Mouse (Mus musculus): Measurements from ENCODE around the gene Phtf2. TPM values are rescaled to one million over a fixed set of nuclear protein-coding genes. Genes with fewer than 3 reads are reported as not detected.
"Not testable (repeated sequence)": the region's sequence is repeated elsewhere in the genome, so short reads cannot be mapped to it uniquely, and the experiment has no call there.

Gene Phtf2
- total RNA-seq, 2 experiments from 2014 or later = 90.6 to 98.6 TPM

GRCm38 (mm10) chr5:20865193-20865755 is 16.6 kb downstream of the Phtf2 start:
- DNase-seq = no peak

GRCm38 (mm10) chr5:20864216-20864969 is 17.5 kb downstream of the Phtf2 start:
- no peak for DNase-seq

GRCm38 (mm10) chr5:20861901-20862300 is 20.0 kb downstream of the Phtf2 start:
- DNase-seq = no peak

- no peak for DNase-seq
These were observed 21.4 kb downstream of the Phtf2 start for GRCm38 (mm10) chr5:20860565-20860964.

- no peak for DNase-seq
These were observed 23.5 kb downstream of the Phtf2 start for GRCm38 (mm10) chr5:20858404-20858803.

GRCm38 (mm10) chr5:20855066-20855465 is 26.9 kb downstream of the Phtf2 start:
- no peak for DNase-seq

GRCm38 (mm10) chr5:20847010-20847409 is 34.9 kb downstream of the Phtf2 start:
- no peak for DNase-seq

- no peak for DNase-seq
These were observed 38.1 kb downstream of the Phtf2 start for GRCm38 (mm10) chr5:20843816-20844215.

- DNase-seq = no peak
These were observed 38.5 kb downstream of the Phtf2 start for GRCm38 (mm10) chr5:20843405-20843804.

- DNase-seq = no peak
These were observed 44.8 kb downstream of the Phtf2 start for GRCm38 (mm10) chr5:20837082-20837481.

GRCm38 (mm10) chr5:20834399-20834798 is 47.5 kb downstream of the Phtf2 start:
- no peak for DNase-seq

- no peak for DNase-seq
These were observed 50.5 kb downstream of the Phtf2 start for GRCm38 (mm10) chr5:20831433-20831832.

- DNase-seq = no peak
These were observed 51.2 kb downstream of the Phtf2 start for GRCm38 (mm10) chr5:20830717-20831116.

- DNase-seq = no peak
These were observed 60.3 kb downstream of the Phtf2 start for GRCm38 (mm10) chr5:20821647-20822046.

GRCm38 (mm10) chr5:20821122-20821521 is 60.8 kb downstream of the Phtf2 start:
- no peak for DNase-seq

GRCm38 (mm10) chr5:20815094-20815493 is 66.8 kb downstream of the Phtf2 start:
- no peak for DNase-seq

GRCm38 (mm10) chr5:20810449-20810848 is 71.5 kb downstream of the Phtf2 start:
- DNase-seq = no peak

- no peak for DNase-seq
These were observed 86.0 kb downstream of the Phtf2 start for GRCm38 (mm10) chr5:20795932-20796331.

- DNase-seq = peak; percentile 28
These were observed 90.0 kb downstream of the Phtf2 start for GRCm38 (mm10) chr5:20791793-20792554.

GRCm38 (mm10) chr5:20786471-20786870 is 95.5 kb downstream of the Phtf2 start:
- not testable (repeated sequence) for DNase-seq

GRCm38 (mm10) chr5:20781116-20781515 is 100.8 kb downstream of the Phtf2 start:
- DNase-seq = no peak

GRCm38 (mm10) chr5:20779191-20779590 is 102.7 kb downstream of the Phtf2 start:
- no peak for DNase-seq

- DNase-seq = no peak
These were observed 103.5 kb downstream of the Phtf2 start for GRCm38 (mm10) chr5:20778274-20778984.

Data from gastrocnemius, postnatal 10 days (tissue).